Mouse (Mus musculus): ENCODE measurements at regions not wholly inside any gene's neighbourhood (a gene's known extent, or its start where the extent isn't known, plus 50 kb on each side); places are given as distances from the start of the nearest gene placed in this dataset.

DNA sequence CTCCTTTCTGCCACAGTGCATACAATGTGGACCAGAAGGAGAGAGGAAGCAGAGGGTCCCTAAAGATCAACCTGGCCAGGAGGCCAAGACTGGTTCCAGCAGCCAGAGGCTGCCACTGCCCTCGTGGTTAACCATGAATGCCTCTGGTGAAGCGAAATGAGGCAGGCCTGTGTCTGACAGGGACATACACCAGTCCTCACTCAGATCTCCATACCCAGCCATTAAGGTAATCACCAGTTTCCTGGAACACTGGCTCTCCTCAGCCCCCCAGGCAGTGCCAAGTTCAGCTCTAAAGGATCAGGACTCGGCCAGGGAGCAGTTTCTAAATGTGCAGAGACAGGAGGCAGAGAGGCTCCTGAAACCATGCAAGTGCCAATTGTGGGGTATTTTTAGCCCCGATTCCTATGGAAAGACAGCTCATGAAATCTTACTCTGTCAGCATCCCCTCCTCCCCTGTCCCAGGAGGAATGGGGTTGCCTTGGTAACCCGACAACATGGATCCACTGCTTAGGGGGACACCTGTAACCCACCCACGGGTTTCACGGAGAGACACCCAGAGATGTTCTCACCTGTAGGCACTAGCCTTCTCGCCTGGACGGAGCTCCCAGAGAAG lies 103.6 kb downstream of the Ier5 start:
- DNase-seq (ENCODE audit: low spot score in 2 of 2) = no peak

DNA sequence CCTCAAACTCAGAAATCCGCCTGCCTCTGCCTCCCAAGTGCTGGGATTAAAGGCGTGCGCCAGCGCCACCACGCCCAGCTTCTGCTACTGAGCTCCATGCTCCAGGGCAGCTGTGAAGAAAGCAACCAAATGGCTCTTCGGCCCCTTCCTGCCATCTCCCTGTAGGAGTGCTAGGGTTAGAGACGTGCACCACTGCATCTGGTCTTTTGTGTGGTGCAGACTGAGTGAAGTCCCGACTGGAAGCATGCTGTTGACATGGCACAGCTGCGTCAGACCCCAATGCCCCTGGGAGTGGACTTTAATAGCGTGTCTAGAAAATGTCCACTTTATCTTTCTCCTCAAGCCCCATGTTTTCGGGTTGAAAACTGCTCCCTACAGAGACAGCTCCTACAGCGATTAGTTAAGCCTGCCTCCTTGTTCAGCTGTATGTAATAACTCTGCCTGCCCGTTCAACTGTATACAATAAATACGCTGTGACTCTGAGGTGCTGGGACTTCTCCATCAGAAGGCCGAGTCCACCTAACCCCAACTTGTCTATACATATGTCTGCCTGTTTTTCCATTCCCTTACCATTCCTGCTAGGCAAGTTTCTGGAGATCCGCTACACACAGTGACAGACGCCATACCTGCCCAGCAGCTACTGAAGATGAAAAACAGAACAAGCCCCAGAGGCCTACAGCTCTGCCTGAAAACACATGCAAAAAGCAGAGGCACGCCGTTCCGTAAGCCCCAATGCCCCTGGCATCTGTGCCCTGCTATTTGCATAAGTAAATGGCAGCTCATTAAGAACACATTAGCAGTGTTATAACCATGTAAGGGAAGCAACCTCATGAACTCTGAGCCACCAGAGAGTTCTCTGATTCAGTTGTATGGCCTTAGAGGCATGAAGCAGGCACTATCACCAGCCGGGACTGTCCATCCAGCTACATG lies 105.2 kb downstream of the Ier5 start:
- no peak for DNase-seq (ENCODE audit: low spot score in 2 of 2)

DNA sequence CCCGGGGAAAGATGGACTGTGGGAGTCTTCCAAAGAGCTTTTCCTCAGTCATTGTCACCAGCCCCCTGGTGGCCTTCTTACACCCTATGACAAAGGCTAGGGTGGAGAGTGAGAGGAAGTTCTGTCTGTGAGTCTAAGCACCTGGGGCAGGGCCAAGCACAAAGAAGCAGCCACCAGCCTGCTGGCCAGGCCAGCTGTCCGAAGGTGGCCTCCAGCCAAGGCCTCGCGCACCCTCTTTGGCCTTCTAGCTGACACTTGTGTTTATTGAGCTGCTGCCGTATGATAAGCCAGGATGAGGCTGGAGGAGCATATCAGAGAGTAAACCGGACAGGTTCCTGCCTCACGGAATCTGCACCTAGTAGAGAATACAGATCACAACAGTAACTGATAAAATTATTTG lies 99.0 kb upstream of the Cacna1e start:
- DNase-seq (ENCODE audit: low spot score in 2 of 2) = no peak

DNA sequence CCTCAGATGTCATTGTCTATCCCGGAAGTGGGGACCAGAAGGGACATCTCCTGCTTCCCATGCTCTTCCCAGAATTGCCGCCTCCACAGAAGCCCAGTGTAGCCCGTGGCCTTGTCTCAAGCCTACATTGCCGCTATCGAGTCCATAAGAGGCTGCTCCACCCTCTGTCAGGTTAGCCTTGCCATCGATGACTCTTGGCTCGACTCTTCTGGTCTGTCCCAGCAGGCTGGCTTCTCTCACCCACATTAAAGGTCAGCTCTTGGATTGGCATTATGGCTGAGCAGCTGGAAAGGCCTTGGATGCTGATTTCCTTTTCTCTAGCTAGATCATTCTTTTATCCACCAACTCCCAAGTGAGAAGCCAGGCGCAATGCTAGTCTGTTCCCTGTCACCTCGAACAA lies 98.5 kb upstream of the Cacna1e start:
- DNase-seq (ENCODE audit: low spot score in 2 of 2) = no peak

DNA sequence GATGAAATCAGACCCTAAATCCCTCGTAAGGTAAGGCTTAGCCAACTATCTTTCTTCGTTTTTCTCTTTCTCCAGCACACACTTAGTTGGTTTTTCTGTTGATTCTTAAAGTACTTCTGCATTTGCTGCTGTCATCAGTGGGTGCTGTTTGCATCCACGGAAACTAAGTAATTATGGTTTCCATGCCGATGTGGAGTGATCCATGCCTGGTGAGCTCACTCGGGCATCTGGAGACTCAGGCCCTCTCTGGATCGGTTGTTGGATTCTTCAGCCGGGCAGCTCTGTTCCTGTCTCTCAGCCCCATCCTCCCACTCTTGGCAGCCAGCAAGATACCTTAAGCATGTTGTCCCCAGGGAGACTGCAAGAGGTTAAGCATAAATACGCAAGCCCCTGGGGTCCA lies 97.4 kb upstream of the Cacna1e start:
- DNase-seq (ENCODE audit: low spot score in 2 of 2) = no peak

DNA sequence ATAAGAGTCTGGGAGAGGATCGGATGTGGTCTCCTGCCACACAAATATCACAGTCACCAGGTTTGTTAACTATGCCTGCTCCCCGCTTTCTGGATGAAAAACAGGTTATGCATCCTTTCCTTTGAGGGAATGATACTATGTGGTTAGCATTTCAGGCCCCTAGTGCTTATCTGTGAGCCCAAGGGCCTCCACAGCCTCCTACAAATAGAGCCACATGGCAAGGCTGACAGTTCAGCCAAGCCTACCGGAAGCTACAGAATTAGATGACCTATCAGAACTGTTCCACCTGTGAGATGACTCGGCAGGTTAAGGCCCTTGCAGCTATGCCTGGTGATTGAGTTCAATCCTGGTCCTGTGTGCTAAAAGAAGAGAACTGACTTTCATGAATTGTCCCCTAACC lies 91.4 kb upstream of the Cacna1e start:
- DNase-seq (ENCODE audit: low spot score in 2 of 2) = no peak

DNA sequence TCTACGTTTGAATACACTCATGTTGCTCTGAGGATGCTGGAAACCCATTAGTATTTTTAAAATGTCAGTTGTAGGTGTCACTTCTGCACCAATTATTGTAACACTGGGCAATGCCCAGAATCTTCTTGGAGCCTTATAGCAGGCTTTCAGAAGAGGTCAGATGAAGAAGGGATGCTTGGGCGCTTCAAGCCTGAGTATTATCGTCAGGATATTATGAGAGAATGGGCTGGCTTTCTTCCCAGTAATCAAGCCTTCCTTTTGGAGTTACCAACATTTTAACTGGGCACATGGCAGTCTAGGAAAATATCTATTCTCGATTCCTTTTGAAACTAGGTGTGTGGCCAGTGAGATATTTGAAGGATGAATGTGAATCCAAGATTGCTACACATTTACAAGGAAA lies 77.0 kb upstream of the Cacna1e start:
- DNase-seq (ENCODE audit: low spot score in 2 of 2) = no peak

DNA sequence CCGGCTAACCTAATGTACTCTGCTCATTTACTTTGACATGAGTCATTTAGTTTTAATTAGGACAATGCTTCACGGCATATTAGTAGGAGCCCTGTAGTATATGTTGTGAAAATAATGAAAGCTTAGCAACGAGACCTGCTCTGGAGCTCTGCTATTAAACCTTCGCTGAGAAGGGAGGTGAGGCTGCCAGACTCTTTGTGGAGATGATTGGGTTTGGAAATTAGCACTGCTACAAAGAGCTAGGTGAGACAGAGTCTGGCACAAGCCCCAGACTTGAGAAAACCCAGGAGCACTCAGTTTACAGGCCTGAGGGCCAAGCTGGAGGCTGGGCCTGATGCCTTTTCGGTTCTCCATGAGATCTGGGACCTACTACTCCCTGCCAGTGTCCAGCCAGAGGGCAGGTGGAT lies 72.3 kb upstream of the Cacna1e start:
- DNase-seq (ENCODE audit: low spot score in 2 of 2) = no peak

DNA sequence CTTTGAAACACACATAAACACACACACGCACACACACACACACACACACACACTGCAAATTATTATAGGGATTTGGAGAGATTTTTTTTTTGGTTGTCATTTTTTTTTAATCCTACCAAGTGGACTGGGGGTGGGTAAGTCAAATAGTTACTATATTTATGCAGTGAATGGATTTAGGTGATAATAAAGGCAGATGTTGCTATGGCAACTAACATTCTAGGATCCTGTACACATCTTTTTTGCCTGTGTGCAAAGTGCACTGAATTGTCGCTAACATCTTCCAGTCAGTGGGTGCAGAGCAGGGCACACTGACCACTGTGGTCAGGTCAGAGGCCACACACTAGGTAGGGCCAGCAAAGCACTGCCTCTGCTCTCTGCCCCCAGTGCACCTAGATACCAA lies 68.4 kb upstream of the Cacna1e start:
- no peak for DNase-seq (ENCODE audit: low spot score in 2 of 2)

All from urinary bladder, adult 18-20 months (tissue).